Mouse (Mus musculus) kidney, postnatal 0 days (tissue): Measurements from ENCODE around the gene Hist1h4h. TPM values are rescaled to one million over a fixed set of nuclear protein-coding genes. Genes with fewer than 3 reads are reported as not detected.

Experiments used
- ATAC-seq: fragments of 200-750 bp; cut with Nextera tagmentation; replicated peaks from 2 replicates; pipeline ENCODE4 v1.8.0; 2017; ENCODE audit warnings: low read depth, moderate number of reproducible peaks, moderate TSS enrichment, moderate library complexity; ENCODE audit not compliant: low FRiP score
- DNase-seq: peaks from one replicate; pipeline ENCODE4 v3.0.0-alpha.2; 2016; ENCODE audit warnings: low spot score
- H3K27ac ChIP-seq: fragments of 300-500 bp; sonication (generic); 2 replicates; pipeline ENCODE4 v1.5.1; 2014; ENCODE audit warnings: mild to moderate bottlenecking
- H3K27me3 ChIP-seq: fragments of 300-500 bp; sonication (generic); 2 replicates; pipeline ENCODE4 v1.6.1; 2014; ENCODE audit warnings: low read length, mixed read lengths; ENCODE audit not compliant: insufficient read depth
- H3K36me3 ChIP-seq: fragments of 300-500 bp; sonication (generic); 2 replicates; pipeline ENCODE4 v1.6.1; 2014; ENCODE audit warnings: low read length, mixed read lengths; ENCODE audit not compliant: insufficient read depth
- H3K4me1 ChIP-seq: fragments of 300-500 bp; sonication (generic); replicated peaks from 2 replicates; pipeline ENCODE4 v1.6.1; 2014; ENCODE audit warnings: antibody characterized with exemption, low read length, mixed read lengths; ENCODE audit not compliant: insufficient read depth
- H3K4me2 ChIP-seq: fragments of 300-500 bp; sonication (generic); 2 replicates; pipeline ENCODE4 v1.6.1; 2014; ENCODE audit warnings: mild to moderate bottlenecking, low read length, moderate library complexity, mixed read lengths
- H3K4me3 ChIP-seq: fragments of 300-500 bp; sonication (generic); replicated peaks from 2 replicates; pipeline ENCODE4 v1.5.1; 2014; ENCODE audit warnings: low read depth, low read length
- H3K9ac ChIP-seq: fragments of 300-500 bp; sonication (generic); 2 replicates; pipeline ENCODE4 v1.6.1; 2014; ENCODE audit warnings: low read depth, low read length
- H3K9me3 ChIP-seq: fragments of 300-500 bp; sonication (generic); replicated peaks from 2 replicates; pipeline ENCODE4 v1.6.1; 2016; ENCODE audit warnings: low read length, inconsistent platforms, mixed read lengths
- CTCF ChIP-seq: IDR thresholded peaks from 2 replicates; pipeline ENCODE4 v1.5.1; 2016; ENCODE audit warnings: antibody characterized with exemption, low read depth, mild to moderate bottlenecking, moderate library complexity
- WGBS: fragments of 180-500 bp; shearing (Covaris S2); extraction: QIAGEN DNeasy Blood & Tissue Kit; methylation state at CpG from one replicate; pipeline ENCODE4 v1.1.7; 2014; 5-methylcytosine and 5-hydroxymethylcytosine counted together
- polyA plus RNA-seq: library from polyadenylated mRNA; unstranded; fragments of >200 nt; fragmentation: Nextera tagmentation; extraction: Ambion mirVana; gene quantifications from 2 replicates; pipeline ENCODE4 v1.2.1, GENCODE M21; 2015

Gene Hist1h4h
- polyA plus RNA-seq, 1 experiment from 2014 or later: 7.6 TPM

GRCm38 (mm10) chr13:23506819-23507515 lies 23.9 kb upstream of the Hist1h4h start:
- DNase-seq (no peak), ATAC-seq (no peak)
- no peak overlapping the region for H3K4me2 ChIP-seq
- H3K36me3 ChIP-seq: no peaks in the 10 kb centered on the region
- no peak overlapping the region for H3K4me3 ChIP-seq
- TF ChIP-seq CTCF: no peak
- no peak overlapping the region for H3K9ac ChIP-seq
- H3K27ac ChIP-seq: no peak overlapping the region
- H3K9me3 ChIP-seq: no peaks in the 10 kb centered on the region
- WGBS: 36% methylated on average over 14 of the region's 14 CpGs
- H3K4me1 ChIP-seq: no peaks in the 10 kb centered on the region
- no peaks in the 10 kb centered on the region for H3K27me3 ChIP-seq

GRCm38 (mm10) chr13:23510127-23510526 lies 20.7 kb upstream of the Hist1h4h start:
- ATAC-seq (no peak), DNase-seq (peak; percentile 49)
- H3K36me3 ChIP-seq: no peaks in the 10 kb centered on the region
- no peaks in the 10 kb centered on the region for H3K4me1 ChIP-seq
- H3K27me3 ChIP-seq: no peaks in the 10 kb centered on the region
- no peak overlapping the region for H3K4me2 ChIP-seq
- no peak for TF ChIP-seq CTCF
- no peak overlapping the region for H3K27ac ChIP-seq
- 39% methylated on average over 1 of the region's 1 CpGs for WGBS
- no peaks in the 10 kb centered on the region for H3K9me3 ChIP-seq
- H3K4me3 ChIP-seq: no peak overlapping the region
- no peak overlapping the region for H3K9ac ChIP-seq

- ATAC-seq (no peak), DNase-seq (no peak)
- no peaks in the 10 kb centered on the region for H3K36me3 ChIP-seq
- no peak overlapping the region for H3K4me3 ChIP-seq
- no peaks in the 10 kb centered on the region for H3K9me3 ChIP-seq
- 90% methylated on average over 1 of the region's 1 CpGs for WGBS
- no peak overlapping the region for H3K27ac ChIP-seq
- no peaks in the 10 kb centered on the region for H3K27me3 ChIP-seq
- no peak overlapping the region for H3K4me2 ChIP-seq
- H3K4me1 ChIP-seq: no peaks in the 10 kb centered on the region
- no peak for TF ChIP-seq CTCF
- H3K9ac ChIP-seq: no peak overlapping the region
Observed at GRCm38 (mm10) chr13:23513517-23513916, 17.3 kb upstream of the Hist1h4h start.

GRCm38 (mm10) chr13:23515281-23515680 lies 15.6 kb upstream of the Hist1h4h start:
- DNase-seq (no peak), ATAC-seq (no peak)
- H3K27ac ChIP-seq: no peak overlapping the region
- H3K27me3 ChIP-seq: no peaks in the 10 kb centered on the region
- no peak for TF ChIP-seq CTCF
- H3K4me1 ChIP-seq: no peaks in the 10 kb centered on the region
- H3K36me3 ChIP-seq: no peaks in the 10 kb centered on the region
- H3K4me3 ChIP-seq: no peak overlapping the region
- H3K9me3 ChIP-seq: no peaks in the 10 kb centered on the region
- no peak overlapping the region for H3K4me2 ChIP-seq
- WGBS: 81% methylated on average over 5 of the region's 5 CpGs
- H3K9ac ChIP-seq: no peak overlapping the region

- Histone ChIP-seq H3K4me3 (no peak overlapping the region), H3K9me3 (no peaks in the 10 kb centered on the region), H3K4me1 (no peaks in the 10 kb centered on the region), H3K4me2 (peak overlapping the region; percentile 53; the same call in 1 of the 2 replicates), H3K27ac (no peak overlapping the region), H3K36me3 (no peaks in the 10 kb centered on the region), H3K9ac (0 out of 2 replicates have a peak overlapping the region, but pooled peaks have one; percentile 13), H3K27me3 (no peaks in the 10 kb centered on the region)
- DNase-seq (no peak), ATAC-seq (no peak)
- TF ChIP-seq CTCF: no peak
- 51% methylated on average over 15 of the region's 15 CpGs for WGBS
Observed at GRCm38 (mm10) chr13:23515826-23516620, 14.8 kb upstream of the Hist1h4h start.

GRCm38 (mm10) chr13:23516822-23517602 lies 13.8 kb upstream of the Hist1h4h start:
- H3K9me3 ChIP-seq: no peaks in the 10 kb centered on the region
- WGBS: under 1% methylated on average over 19 of the region's 19 CpGs
- DNase-seq (peak; percentile 80), ATAC-seq (peak; percentile 57)
- no peak for TF ChIP-seq CTCF
- no peaks in the 10 kb centered on the region for H3K27me3 ChIP-seq
- H3K4me2 ChIP-seq: peak overlapping the region; percentile 53
- H3K4me3 ChIP-seq: peak overlapping the region; percentile 50
- peak overlapping the region; percentile 46; the same call in 1 of the 2 replicates for H3K9ac ChIP-seq
- peak overlapping the region; percentile 69 for H3K27ac ChIP-seq
- H3K4me1 ChIP-seq: no peaks in the 10 kb centered on the region
- H3K36me3 ChIP-seq: no peaks in the 10 kb centered on the region
